Mouse (Mus musculus) thymus, postnatal 36 days (tissue): ENCODE measurements around the gene Gnl3l.

ENCODE experiments used
- DNase-seq, 2 experiments: peaks; one replicate each; pipeline ENCODE4 v3.0.0; 2022; ENCODE audit warnings: mixed read lengths in 2 of 2

Gnl3l gene

GRCm38 (mm10) chrX:150956016-150956415, 61.1 kb downstream of the Gnl3l start:
- DNase-seq: no peak

GRCm38 (mm10) chrX:150955441-150955840, 61.7 kb downstream of the Gnl3l start:
- DNase-seq: no peak

- no peak for DNase-seq
These were observed 62.4 kb downstream of the Gnl3l start for GRCm38 (mm10) chrX:150954721-150955120.
